In genomic region chr13:64438863-64439452, GRCm38 (mm10) we compare ENCODE assay signal across 8 mouse cellular contexts. TPM values are rescaled to one million over a fixed set of nuclear protein-coding genes. Genes with fewer than 3 reads are reported as not detected.
A peak's percentile ranks its signal among the peaks of the same experiment; 100 is the strongest.
DNase-seq lines count a peak whose midpoint lies in the region; ATAC-seq lines count a peak whose summit lies in the region.

No protein-coding gene starts in this region.

- 58% methylated on average over 9 of the region's 9 CpGs for WGBS in intestine, embryonic 15.5 days
- 61% methylated on average over 9 of the region's 9 CpGs for WGBS in midbrain, embryonic 10.5 days

- DNase-seq in layer of hippocampus, adult 11-12 months (ENCODE audit: low spot score): peak; percentile 73
- no peak for DNase-seq in layer of hippocampus, adult 9-10 months (ENCODE audit: low spot score)
- peak; percentile 34 to 70 for DNase-seq in cerebellum, postnatal 4 days (ENCODE audit: low spot score in 2 of 2)
- peak; percentile 69 for DNase-seq in gastrocnemius, postnatal 10 days
- peak; percentile 72 for DNase-seq in left cerebral cortex, postnatal 25 days (ENCODE audit: low spot score in 2 of 2)
- peak; percentile 64 for DNase-seq in midbrain, embryonic 10.5 days (ENCODE audit: low spot score)
- peak; percentile 29 to 43 for DNase-seq in right cerebral cortex, postnatal 36 days (ENCODE audit: low spot score in 2 of 2)

- no peaks in the 10 kb centered on the region for H3K27me3 ChIP-seq in intestine, embryonic 15.5 days (replicated peaks)
- no peaks in the 10 kb centered on the region for H3K27me3 ChIP-seq in midbrain, embryonic 10.5 days (ENCODE audit: low read depth, poor library complexity, severe bottlenecking)

- peak; percentile 74 for ATAC-seq in intestine, embryonic 15.5 days

- intact Hi-C loops in left cerebral cortex, postnatal 25 days (cut with DNase I): loop anchor here (1.0 to 10.0 kb wide), 3 partner anchors 124 to 284 kb away; partner anchors contain the start of gene Zfp367

- no peak overlapping the region for H3K27ac ChIP-seq in intestine, embryonic 15.5 days
- no peak overlapping the region for H3K27ac ChIP-seq in midbrain, embryonic 10.5 days (replicated peaks)

- no peak overlapping the region for H3K9ac ChIP-seq in intestine, embryonic 15.5 days

- peaks cover 3% of the 10 kb centered on the region; the same call in 1 of the 2 replicates for H3K4me1 ChIP-seq in intestine, embryonic 15.5 days (replicated peaks)
- H3K4me1 ChIP-seq in midbrain, embryonic 10.5 days: no peaks in the 10 kb centered on the region

- no peak overlapping the region for H3K4me3 ChIP-seq in intestine, embryonic 15.5 days (replicated peaks)
- no peak overlapping the region for H3K4me3 ChIP-seq in midbrain, embryonic 10.5 days

- H3K36me3 ChIP-seq in intestine, embryonic 15.5 days: no peaks in the 10 kb centered on the region
- H3K36me3 ChIP-seq in midbrain, embryonic 10.5 days: no peaks in the 10 kb centered on the region; the same call in 1 of the 2 replicates

- H3K9me3 ChIP-seq in intestine, embryonic 15.5 days: no peaks in the 10 kb centered on the region
- no peaks in the 10 kb centered on the region for H3K9me3 ChIP-seq in midbrain, embryonic 10.5 days (replicated peaks)

- no peak overlapping the region for H3K4me2 ChIP-seq in intestine, embryonic 15.5 days (replicated peaks)

RNA-seq across cellular contexts. Expression of gene Cdk20, which starts 6.8 kb away (rescaled TPM):
- 1 to 10 TPM; 3.6 to 3.9 TPM for total RNA-seq in gastrocnemius, postnatal 10 days (2021)
- polyA plus RNA-seq in intestine, embryonic 15.5 days (2015; fragmentation: Nextera tagmentation; extraction: Ambion mirVana): 7.9 and 8.6 TPM in 2 replicates
- 10 to 100 TPM in 1 of 2 experiments, 1 to 10 TPM in 1; 9.7 to 12.5 TPM for total RNA-seq in left cerebral cortex, postnatal 25 days (2021)
- polyA plus RNA-seq in midbrain, embryonic 10.5 days (2016; fragmentation: Nextera tagmentation; extraction: Ambion mirVana): 9.7 and 10.9 TPM in 2 replicates

RNA-seq across cellular contexts. Expression of gene Fam240b, which starts 58.6 kb away (rescaled TPM):
- total RNA-seq in gastrocnemius, postnatal 10 days (2021): under 1 TPM in 1 of 2 experiments, not detected in 1; 0.25 TPM
- polyA plus RNA-seq in intestine, embryonic 15.5 days (2015; fragmentation: Nextera tagmentation; extraction: Ambion mirVana): not detected in 2 replicates
- total RNA-seq in left cerebral cortex, postnatal 25 days (2021): not detected
- not detected in 2 replicates for polyA plus RNA-seq in midbrain, embryonic 10.5 days (2016; fragmentation: Nextera tagmentation; extraction: Ambion mirVana)
